In genomic region chr19:12794056-12795044, GRCm38 (mm10) we compare ENCODE assay signal across 1 mouse cellular context.
TF ChIP-seq lines count a peak whose summit lies in the region.

No protein-coding gene starts in this region.

TF ChIP-seq in myocyte, 11 proteins besides CTCF, POLR2A, EP300 and RAD21 (continued from another document):
- TF ChIP-seq CEBPB (IDR thresholded peaks at IDR 0.05; ENCODE audit: insufficient read depth, poor library complexity, severe bottlenecking) (no peak), SRF (IDR thresholded peaks at IDR 0.05; ENCODE audit: control insufficient read depth, insufficient read length, low read depth) (peak; percentile 15), MAX (IDR thresholded peaks at IDR 0.05; ENCODE audit: low read depth) (peak; percentile 41), POLR2AphosphoS2 (IDR thresholded peaks at IDR 0.05; ENCODE audit: insufficient read length, low read depth) (peak; percentile 87), USF1 (IDR thresholded peaks at IDR 0.05; ENCODE audit: low read depth) (peak; percentile 94), MYOD1 (IDR thresholded peaks at IDR 0.05; ENCODE audit: control insufficient read depth in 1 of 3, insufficient read length in 2 of 3, low read depth in 2 of 3) (peak in 2 of 3 experiments; percentile 51 to 82), TCF3 (IDR thresholded peaks at IDR 0.05; ENCODE audit: insufficient read length, low read depth) (peak; percentile 70)
